Mouse (Mus musculus) liver (tissue): ENCODE results near the gene Slc13a4.

ENCODE experiments used
- DNase-seq: peaks from one replicate; pipeline ENCODE4 v3.0.0-alpha.2; 2020; ENCODE audit warnings: mixed read lengths

Slc13a4 gene

GRCm38 (mm10) chr6:35308037-35308436 lies at the start of gene Slc13a4:
TSS of gene Slc13a4 (minus strand) at chr6:35308131.
- no peak for DNase-seq

GRCm38 (mm10) chr6:35355320-35355719 lies 47.4 kb upstream of the Slc13a4 start:
- no peak for DNase-seq

- DNase-seq = no peak
These were observed 46.7 kb upstream of the Slc13a4 start for GRCm38 (mm10) chr6:35354622-35354998.

- no peak for DNase-seq
These were observed 46.1 kb upstream of the Slc13a4 start for GRCm38 (mm10) chr6:35353846-35354621.

- no peak for DNase-seq
These were observed 45.5 kb upstream of the Slc13a4 start for GRCm38 (mm10) chr6:35353416-35353815.

GRCm38 (mm10) chr6:35352867-35353266 lies 44.9 kb upstream of the Slc13a4 start:
- DNase-seq = no peak

GRCm38 (mm10) chr6:35351826-35352225 lies 43.9 kb upstream of the Slc13a4 start:
- no peak for DNase-seq

- DNase-seq = no peak
These were observed 41.9 kb upstream of the Slc13a4 start for GRCm38 (mm10) chr6:35349784-35350183.

- DNase-seq = no peak
These were observed 30.7 kb upstream of the Slc13a4 start for GRCm38 (mm10) chr6:35338640-35339039.

GRCm38 (mm10) chr6:35337836-35338235 lies 29.9 kb upstream of the Slc13a4 start:
- no peak for DNase-seq

GRCm38 (mm10) chr6:35335452-35335851 lies 27.5 kb upstream of the Slc13a4 start:
- peak; percentile 19 for DNase-seq

- DNase-seq = no peak
These were observed 26.3 kb upstream of the Slc13a4 start for GRCm38 (mm10) chr6:35334278-35334677.

- DNase-seq = no peak
These were observed 25.7 kb upstream of the Slc13a4 start for GRCm38 (mm10) chr6:35333632-35334031.

- DNase-seq = no peak
These were observed 22.9 kb upstream of the Slc13a4 start for GRCm38 (mm10) chr6:35330834-35331233.

GRCm38 (mm10) chr6:35329956-35330355 lies 22.0 kb upstream of the Slc13a4 start:
- DNase-seq = no peak

GRCm38 (mm10) chr6:35326111-35326515 lies 18.2 kb upstream of the Slc13a4 start, which contains the start of gene Fam180a:
TSS of gene Fam180a (minus strand) at chr6:35326141.
- no peak for DNase-seq

GRCm38 (mm10) chr6:35324306-35324705 lies 16.4 kb upstream of the Slc13a4 start:
- DNase-seq = no peak

GRCm38 (mm10) chr6:35323046-35323445 lies 15.1 kb upstream of the Slc13a4 start:
- no peak for DNase-seq

GRCm38 (mm10) chr6:35321105-35321504 lies 13.2 kb upstream of the Slc13a4 start:
- no peak for DNase-seq

GRCm38 (mm10) chr6:35319850-35320249 lies 11.9 kb upstream of the Slc13a4 start:
- no peak for DNase-seq

GRCm38 (mm10) chr6:35313520-35313919 lies 5.6 kb upstream of the Slc13a4 start:
- no peak for DNase-seq

- DNase-seq = no peak
These were observed 1.5 kb upstream of the Slc13a4 start for GRCm38 (mm10) chr6:35309406-35309805.

GRCm38 (mm10) chr6:35307136-35307535 lies 795 bp downstream of the Slc13a4 start:
- no peak for DNase-seq

- DNase-seq = peak; percentile 55
These were observed 4.5 kb downstream of the Slc13a4 start for GRCm38 (mm10) chr6:35303355-35303900.

GRCm38 (mm10) chr6:35302581-35302980 lies 5.3 kb downstream of the Slc13a4 start:
- no peak for DNase-seq
